Mouse (Mus musculus) spleen, postnatal 10 days (tissue): ENCODE data around the gene Herc6.

Experiments
- DNase-seq, 2 experiments: peaks; one replicate each; pipeline ENCODE4 v3.0.0; 2021 to 2022; ENCODE audit warnings: low spot score in 2 of 2

Gene Herc6

DNA sequence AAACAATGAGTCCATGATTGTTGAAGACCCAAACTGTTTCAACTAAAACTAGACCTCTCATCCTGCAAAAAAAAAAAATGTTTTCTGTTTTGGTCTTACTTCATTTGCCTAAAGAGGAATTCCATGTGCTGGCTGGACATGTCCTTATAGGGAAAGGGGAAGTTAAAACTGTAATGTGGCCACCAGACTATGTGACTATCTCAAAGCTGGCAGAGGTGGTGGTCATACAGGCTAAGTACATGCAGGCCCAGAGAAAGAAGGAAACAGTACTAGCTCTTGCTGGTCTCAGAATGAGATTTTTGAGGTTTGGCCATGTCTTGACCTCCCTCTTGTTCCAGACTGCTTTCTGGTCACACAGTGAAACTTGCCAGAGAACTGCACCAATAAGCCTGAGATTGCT is 9.2 kb upstream of the Herc6 start:
- no peak for DNase-seq

DNA sequence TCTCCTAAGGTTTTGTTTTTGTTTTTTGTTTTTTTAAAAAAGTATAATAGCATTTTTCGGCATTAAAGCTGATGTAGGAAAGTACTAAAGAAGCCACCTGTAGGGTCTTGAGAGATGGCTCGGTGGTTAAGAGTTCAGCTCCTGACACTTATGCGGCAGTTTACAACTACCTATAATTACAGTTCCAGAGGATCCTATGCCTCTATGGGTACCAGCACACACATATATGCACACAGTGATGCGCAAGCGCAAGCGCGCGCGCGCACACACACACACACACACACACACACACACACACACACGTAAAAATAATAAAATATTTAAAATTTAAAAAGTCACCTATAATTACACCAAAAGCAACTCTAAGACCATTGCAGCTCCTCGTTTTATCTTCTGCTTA is 795 bp downstream of the Herc6 start:
- DNase-seq: no peak

DNA sequence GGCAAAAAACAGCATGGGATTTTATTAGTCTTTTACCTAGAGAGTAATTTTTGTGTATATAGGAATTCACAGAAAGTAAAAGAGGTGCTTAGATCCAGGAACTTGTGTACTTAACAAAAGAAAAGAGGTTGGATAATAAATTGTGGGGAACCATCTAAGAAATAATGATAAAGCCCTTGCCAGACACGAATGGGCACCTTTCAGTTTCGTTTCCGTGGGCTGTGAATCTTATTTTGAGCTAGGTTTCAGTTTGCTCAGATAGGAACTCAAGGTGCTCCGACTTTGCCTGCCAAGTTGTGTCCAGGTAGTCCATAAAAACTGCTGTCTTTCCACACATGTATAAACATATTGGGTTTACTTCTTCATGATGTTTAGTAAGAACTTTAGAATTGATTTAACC is 1.6 kb downstream of the Herc6 start:
- DNase-seq: peak; percentile 7 to 34

DNA sequence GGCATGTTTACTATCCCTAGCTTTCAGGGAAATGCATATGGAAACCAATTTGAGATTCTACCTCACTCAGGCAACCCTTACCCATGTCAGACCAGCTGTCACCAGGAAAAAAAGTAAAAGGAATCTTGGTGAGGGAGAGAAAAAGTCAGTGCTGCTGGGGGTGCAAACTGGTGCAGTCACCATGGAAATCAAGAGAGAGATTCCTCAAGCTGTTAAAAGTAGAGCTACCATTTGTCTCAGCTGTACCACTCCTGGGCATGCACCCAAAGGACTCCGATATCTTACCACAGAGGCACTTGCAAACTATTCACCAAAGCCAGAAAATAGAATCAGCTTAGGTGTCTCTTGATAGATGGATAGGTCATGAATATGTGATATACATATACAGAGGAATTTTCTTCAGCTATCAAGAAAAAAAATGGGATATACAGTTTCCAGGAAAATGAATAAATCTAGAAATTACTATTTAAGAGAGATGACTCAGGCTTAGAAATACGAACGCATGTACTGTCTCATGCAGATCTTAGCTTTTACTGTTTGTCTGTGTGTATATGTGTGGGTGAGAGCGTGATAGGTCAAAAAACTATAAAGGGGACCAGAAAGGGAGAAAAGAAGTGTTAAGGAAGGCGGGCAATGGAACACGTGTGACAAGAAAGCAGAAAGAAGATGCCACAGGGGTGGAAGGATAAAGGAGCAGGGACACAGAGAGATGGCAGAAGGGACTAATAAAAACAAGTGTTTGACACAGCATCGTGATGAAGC is 24.9 kb downstream of the Herc6 start:
- DNase-seq: no peak

DNA sequence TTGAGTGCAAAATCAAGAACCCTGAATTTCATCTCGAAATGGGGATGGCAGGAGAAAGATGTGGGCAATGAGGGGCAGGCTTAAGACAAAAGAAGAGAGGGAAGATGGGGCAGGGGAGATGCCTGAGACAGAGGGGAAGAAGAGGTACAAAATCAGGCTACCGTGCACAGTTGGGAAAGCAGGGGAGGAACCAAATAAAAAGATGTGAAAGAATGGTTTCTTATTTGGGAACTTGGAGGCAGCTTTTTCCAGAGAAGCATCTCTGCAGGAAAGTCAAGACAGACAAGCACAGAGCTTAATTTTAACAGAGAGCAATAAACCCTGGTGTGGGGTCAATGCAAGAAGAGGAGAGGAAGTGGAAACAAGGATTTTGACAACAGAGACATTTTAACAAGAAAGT is 27.2 kb downstream of the Herc6 start:
- no peak for DNase-seq

DNA sequence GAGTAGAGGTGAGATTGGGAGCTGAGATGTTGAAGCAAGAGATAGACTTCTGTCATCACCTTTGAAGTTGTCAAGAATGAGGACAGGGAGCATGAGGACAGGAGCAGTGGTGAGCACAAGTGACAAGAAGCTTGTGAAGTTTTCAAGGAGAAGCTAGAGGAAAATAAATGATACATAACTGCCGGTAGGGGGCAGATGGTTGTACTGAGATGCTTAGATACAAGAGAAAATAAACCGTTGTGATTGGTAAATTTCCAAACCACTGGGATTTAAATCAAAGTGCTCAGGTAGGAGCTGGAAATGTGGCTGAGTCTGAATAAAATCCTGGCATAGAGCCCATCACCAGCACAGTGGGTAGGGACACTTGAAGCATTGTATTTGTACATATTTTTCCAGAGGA is 28.8 kb downstream of the Herc6 start:
- no peak for DNase-seq

DNA sequence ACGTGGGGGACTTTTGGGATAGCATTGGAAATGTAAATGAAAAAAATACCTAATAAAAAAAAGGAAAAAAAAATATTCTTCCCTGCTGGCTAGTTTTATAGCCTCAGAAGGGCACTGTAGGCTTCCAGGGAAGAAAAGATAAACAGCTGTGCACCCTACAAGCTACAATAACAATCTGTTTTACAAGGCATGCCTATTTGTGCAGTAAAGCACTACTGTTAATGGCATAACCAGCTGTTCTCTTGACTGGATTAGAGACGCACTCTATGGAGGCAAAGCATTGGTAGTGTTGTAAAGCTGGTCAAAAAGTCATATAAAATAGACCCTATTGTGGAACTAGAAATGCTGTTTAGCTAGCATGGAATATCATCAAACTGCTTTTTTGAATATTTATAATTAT is 35.0 kb downstream of the Herc6 start:
- DNase-seq: no peak

DNA sequence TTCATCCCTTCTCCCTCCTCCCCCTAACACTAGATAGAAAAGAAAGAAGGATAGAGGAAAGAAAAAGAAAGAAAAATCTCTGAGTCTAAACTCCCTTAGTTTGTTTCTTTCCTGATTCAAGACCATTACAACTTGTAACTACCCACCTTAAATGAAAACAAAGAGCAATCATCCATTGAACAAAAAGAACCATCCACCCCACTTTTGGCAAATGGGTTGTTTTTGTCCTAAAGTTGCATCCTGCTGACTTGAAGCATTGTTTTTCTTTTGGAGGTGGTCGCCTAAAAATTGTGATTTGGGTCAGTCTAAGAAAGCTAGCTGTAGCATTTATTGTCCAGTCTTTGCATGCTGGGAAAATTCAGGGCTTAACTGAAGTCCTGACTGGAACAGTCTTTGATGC is 58.7 kb downstream of the Herc6 start:
- DNase-seq: no peak

DNA sequence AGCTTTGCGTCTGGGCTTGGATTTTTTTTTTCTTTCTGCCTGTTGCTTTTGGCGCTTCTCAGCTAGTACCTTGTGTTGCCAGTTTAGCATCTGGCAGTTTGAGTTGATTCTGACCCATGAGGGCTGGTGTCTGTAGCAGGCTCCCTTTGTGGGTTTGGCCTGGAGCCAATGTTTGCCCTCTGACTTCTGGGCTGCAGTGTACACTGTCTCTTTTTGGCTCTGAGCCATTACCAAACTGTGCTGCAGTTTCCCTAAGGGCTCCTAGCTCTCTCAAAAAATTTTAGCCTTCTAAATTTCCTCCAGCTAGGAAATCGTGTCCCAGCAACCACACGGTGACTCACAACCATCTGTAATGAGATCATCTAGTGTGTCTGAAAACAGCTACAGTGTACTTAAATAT is 61.0 kb downstream of the Herc6 start:
- peak; percentile 17 to 46 for DNase-seq

DNA sequence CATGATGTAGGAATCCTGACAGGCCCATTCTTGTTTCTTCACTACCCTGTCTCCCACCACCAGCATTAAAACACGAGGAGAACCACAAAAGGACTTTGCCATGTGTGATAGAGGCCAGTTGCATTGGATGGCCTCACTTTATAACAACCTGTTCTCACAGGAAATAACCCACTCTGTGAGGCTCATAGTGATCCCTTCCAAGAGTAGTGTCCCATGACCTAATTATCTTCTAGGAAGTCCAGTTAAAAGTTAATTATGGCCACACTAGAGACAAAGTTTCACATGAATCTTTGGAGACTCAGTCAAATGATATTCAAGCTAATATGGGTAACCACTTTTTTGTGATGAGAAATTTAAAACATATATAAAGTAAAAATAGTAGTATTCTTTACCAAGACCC is 66.5 kb downstream of the Herc6 start:
- DNase-seq: no peak

DNA sequence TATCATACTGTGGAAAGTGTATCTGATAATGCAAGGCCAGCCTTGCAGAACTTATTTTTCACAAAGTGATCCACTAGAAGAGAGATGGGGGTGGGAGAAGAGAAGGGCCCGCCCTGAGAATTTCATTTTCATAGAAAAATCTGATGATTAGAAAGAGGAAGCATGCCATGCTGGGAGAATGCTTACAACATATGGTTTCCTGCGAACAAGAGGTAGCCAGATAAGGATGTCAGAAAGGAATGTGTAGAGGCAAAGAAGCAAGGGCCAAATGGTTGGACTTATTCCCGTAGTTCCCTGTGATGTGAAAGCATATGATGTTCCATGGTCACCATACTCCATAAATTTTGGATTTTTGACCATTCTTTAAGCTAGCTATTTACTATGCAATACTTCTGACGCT is 80.5 kb downstream of the Herc6 start:
- DNase-seq: no peak

DNA sequence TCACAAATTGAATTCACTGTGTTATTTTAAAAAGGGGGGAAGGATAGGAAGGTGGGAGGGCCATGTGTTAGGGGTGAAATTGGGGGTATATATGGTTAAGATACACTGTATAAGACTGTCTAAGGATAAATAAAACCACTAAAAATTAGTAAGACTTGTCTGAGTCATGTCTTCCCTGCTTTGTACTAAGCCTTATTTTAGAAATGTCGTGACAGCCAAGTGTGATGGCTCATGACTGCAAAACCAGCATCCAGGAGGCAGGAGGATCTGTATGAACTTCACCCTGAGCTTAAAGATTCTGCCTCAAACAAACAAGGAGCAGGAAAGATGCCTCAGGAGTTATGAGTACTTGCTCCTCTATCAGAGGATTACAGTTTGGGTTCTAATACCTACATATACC is 103.4 kb downstream of the Herc6 start:
- DNase-seq: no peak

DNA sequence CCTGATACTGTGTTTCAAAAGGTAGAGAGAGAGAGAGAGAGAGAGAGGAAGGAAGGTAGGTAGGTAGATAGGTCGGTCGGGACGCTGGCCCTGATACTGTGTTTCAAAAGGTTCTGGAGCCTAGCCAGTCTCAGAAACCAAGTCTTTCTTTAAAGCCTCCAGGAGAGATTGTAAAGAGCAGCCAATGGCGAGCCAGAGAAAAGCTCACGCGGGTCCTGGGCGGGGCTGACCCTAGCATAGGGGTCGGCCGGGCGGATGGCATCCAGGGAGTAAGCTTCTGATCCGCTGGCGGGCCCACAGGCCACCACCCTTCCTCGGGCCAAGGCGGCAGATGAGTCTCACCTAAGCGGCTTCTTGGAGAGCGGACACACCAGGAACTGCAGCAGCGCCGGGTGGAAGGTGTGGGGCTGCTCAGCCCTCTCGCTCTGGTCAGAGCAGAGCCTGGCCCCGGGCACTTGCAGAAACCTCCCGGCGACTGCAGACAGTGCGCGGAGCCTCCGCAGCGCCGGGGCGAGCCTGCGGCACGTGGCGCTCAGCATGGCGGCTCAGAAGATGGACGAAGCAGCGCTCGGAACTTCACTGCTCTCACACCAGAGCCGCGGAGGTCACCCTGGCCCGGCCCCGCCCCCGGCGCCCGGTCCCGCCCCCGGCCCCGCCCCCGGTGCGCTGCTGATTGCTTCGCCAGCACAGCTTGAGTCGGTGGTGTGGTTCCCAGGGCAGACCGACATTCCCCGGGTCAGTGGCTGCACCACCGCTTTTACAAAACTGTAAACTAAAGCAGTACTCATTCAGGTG is 110.9 kb downstream of the Herc6 start, which contains the start of gene Pyurf:
Pyurf (minus strand) TSS at position 612 of the 795 bp plus-strand sequence.
- peak; percentile 86 to 88 for DNase-seq

DNA sequence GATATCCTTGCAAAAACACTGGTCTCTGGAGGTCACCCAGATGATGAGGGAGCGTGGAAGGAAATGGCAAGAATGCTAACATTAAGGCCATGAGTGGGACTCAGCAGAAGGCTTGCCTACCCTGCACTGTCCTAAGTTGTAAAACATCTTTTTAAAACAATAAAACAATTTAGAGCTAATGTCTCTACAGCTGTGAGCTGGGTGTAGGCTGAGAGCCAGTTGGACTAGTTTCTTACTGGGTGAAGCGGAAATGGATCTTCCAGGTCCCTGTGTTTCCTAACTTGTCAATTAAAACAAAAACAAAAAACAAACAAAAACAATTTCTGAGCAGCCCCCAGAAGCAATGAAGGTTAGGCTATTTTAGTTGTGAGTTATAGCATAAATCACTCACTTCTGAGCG is 112.3 kb downstream of the Herc6 start:
- DNase-seq: no peak

DNA sequence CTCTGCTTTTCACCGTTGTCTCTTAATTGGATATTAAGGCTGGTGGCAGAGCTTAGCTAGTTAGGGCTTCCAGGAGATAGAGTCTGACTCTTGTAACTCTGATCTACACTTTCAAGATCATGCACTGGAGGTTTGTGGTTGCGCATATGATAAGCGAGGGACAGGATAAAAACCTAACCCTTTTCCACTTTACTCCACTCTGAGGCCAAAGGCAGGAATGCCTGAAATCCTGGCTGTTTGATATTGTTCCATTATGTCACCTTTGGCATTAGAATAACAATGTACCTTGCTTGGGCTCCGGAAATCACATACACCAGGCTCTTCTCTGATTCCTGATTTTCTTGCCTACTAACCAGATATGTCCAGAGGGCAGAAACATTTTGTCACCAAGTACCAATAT is 120.9 kb downstream of the Herc6 start:
- DNase-seq: no peak

DNA sequence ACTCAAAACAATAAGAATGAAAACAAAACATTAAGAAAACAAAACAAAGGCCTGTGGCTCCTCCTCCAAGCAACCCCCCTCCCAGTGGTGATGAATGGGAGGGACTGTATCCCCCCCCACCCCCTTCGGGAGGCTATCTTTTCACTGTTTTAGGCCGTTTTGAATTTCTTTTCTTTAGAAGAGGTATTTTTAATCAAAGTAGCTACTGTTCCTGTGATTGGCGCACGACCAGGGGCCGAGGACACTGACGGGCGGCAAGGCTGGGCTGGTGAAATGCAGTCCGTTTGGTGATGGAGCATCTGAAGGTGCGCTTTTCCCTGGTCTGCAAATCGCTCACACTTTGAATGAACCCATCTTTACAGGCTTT is 121.6 kb downstream of the Herc6 start, which contains the start of gene Lancl2:
Lancl2 (plus strand) TSS at position 165 of the 367 bp plus-strand sequence.
- DNase-seq: no peak

DNA sequence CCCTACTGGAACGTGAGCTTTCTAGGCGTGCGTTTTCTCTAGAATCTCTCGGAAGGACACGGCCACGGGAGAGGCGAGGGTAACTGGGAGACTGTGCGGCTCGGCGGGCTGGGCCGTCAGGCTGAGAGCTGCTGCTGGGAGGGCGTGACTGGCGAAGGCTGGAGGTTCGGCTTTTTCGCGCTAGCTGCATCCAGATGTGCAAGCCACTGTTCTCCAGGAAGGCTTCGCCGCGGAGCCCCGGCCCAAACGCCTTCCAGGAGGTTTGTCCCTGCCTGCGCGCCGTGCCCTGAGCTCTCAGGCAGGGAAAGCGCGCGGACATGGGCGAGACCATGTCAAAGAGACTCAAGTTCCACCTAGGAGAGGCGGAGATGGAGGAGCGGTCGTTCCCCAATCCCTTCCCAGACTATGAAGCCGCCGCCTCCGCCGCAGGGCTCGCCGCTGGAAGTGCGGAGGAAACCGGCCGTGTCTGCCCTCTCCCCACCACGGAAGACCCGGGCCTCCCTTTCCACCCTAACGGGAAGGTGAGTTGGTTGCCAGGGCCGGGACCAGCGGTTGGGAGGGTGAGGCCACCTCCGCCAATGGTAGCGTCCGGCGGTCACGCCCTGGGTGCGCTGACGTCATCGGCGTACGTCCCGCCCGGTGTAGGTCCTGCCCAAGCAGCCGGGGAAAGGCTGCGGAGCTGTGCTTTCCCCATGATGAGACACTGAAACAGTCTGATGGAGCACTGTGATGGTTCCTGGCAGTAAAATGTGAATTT is 122.1 kb downstream of the Herc6 start:
- DNase-seq: peak; percentile 97 to 98

DNA sequence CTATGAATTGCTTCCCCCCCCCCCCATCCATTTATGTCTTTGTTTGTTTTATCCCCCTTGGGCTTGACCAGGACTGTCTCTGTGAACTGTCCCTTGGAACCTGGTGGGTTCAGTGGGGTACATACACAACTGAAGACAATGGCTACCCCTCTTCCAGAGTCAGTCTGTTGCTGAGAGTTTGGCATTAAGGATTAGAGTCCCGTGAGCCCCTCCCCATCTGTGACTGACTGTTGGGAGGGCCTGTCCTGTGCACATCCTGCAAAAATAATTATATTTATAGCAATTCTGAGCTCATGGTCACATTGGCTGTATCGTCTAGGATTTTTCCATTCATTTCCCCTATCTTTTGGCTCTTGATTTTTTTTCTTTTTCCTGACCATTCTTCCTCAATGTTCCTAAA is 122.9 kb downstream of the Herc6 start:
- peak; percentile 25 to 38 for DNase-seq

DNA sequence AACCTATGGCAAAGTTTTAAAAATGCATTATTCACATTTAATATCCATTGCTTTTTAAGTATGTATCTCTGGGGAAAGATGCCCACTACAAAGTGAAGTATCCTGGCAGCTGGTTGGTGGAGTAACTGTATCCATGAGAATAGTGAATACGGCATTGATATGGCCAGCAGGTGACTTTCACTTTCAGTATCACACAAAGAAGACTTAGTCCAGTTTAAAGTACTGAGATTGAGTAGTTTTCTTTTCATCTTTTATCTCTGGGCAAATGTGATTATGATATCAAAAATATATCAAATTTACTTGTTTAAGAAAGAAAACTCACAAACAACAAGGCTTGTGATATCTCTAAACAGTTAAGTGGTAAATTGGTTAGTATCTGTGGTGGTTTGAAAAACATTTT is 125.9 kb downstream of the Herc6 start:
- no peak for DNase-seq

DNA sequence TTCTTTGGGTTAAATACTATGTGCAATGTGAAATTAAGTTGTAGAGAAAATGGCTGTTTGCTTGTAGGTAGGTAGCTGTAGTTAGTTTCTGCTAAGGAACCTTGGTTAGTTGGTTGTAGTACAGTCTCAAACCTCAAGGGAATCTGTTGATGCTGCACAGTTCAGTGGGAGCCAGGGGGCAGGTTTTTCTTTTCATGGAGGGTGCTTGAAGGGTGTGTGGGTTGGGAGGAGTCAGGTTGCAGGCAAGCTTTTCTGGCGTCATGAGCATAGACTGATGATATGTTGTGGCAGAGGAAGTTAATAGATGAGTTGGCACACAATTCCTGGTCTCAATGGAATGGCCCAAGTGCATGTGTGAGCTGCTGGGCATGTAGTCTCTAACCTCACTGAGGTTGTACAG is 130.9 kb downstream of the Herc6 start:
- no peak for DNase-seq
